Mouse (Mus musculus): Measurements from ENCODE around the gene Txnip.
"Not testable (repeated sequence)": the region's sequence is repeated elsewhere in the genome, so short reads cannot be mapped to it uniquely, and the experiment has no call there.

Txnip gene

DNA sequence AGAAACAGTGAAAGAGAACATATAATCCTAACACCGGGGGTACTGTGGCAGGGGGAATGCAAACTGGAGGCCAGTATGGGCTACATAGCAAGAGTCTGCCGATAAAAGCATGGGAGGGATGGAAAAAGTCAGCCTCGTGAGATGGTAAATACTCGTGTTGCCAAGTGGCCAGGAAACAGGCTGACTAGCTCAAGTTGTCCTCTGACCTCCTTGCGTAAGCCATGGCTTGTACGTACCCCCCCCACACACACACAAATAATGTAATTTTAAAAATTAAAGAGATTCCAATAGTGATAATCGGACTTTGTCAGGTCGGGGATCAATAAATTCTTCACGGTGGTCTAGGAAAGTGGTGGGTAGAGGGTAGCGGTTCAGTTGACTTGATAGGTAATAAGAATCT lies 35.6 kb downstream of the Txnip start:
- no peak for DNase-seq (ENCODE audit: low spot score in 2 of 2)

DNA sequence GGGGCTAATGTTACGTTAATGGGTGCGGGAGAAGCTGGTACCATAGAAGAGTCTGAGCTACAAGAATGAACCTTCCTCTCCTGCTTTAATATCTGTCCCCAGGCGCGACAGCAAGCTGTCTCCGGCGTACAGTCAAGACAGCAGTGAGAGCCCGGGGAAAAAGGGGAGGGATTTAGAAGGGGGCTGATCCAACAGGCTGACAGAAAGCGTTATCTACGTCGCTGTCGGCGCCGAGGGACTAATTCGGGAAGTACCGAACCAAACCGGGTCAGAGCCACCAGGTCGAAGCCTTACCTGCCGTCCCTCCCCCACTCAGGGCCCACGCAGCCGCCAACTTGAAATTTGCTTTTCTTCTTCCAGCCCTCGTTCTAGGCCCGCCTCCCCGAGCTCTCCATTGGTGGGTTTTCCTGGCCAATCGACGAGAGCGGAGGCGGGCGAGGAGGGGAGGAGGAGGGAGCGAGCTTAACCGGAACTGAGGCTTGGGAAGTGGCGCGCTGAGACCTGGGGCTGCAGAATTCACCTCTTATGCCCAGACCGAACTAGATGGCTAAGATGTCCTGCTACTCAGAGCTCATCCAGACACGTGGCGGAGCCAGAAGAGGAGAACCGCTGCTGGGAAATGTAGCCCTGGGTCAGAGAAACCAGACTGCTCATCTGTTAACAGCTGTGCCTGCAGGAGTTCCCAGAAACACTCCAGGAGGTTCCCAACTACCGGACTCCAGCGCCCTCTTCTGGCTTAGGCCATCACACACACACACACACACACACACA lies 36.2 kb downstream of the Txnip start, which contains the start of gene Polr3gl:
Gene Polr3gl, minus strand, starts transcription at position 392 of the 771 bp plus-strand sequence.
- DNase-seq (ENCODE audit: low spot score in 2 of 2), result peak; percentile 95 to 96

DNA sequence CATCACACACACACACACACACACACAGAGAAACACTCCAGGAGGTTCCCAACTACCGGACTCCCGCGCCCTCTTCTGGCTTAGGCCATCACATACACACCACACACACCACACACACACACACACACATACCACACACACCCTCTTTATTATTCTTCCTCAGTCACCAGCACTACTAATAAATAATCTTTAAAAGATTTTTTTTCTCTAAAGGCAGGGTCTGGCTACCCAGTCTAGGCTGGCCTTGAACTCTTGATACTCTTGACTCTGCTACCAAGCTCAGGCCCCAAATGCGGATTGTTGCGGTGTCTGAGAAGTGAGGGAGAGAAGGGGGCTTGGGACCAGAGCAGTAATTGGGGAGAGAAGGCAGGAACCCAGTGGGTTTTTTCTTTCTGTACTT lies 37.1 kb downstream of the Txnip start:
- no peak for DNase-seq (ENCODE audit: low spot score in 2 of 2)

DNA sequence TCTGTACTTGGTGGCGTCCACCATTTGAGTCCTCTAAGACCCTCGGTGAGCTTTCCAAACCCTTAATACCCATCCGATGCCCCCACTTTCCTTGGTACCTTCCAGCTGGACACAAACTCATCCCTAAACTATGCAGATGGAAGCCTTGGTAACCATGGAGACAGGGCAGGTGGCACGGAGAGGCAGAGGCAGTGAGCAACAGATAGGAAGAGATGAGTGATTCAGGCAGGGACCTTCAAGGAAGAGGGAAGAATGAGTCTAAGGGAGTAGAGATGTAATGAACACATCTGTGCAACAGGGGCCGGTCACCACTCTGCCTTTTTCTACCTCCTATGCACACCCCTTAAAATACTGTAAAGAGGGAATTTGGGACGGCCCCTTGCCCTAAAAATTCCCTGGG lies 37.9 kb downstream of the Txnip start:
- DNase-seq (ENCODE audit: low spot score in 2 of 2), result no peak

DNA sequence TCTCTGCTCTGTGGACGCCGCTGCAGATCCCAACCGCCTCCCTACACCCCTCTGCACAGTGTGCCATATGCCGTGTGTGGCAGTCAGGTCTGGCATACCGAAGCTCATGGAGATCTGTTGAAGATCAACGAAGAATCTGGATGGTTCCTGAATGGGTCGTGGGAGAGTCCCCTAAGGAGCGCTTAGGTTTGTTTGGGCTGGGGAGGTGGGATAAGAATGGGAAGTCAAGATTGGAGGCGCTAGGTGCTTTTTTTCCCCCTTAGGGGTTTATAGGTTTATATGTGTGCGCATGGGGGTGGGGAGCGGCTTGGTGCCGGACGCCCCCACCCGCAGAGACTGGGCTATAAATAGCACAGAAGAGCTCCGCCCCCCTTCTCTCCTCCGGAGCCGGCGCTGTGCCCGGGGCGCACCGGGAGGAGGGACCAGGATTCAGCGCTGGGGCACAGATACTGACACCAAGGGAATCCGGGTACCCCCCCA lies 38.5 kb downstream of the Txnip start, which contains the start of gene Ankrd34a:
Gene Ankrd34a, plus strand, starts transcription at position 409 of the 480 bp plus-strand sequence.
- peak; percentile 56 to 65 for DNase-seq (ENCODE audit: low spot score in 2 of 2)

DNA sequence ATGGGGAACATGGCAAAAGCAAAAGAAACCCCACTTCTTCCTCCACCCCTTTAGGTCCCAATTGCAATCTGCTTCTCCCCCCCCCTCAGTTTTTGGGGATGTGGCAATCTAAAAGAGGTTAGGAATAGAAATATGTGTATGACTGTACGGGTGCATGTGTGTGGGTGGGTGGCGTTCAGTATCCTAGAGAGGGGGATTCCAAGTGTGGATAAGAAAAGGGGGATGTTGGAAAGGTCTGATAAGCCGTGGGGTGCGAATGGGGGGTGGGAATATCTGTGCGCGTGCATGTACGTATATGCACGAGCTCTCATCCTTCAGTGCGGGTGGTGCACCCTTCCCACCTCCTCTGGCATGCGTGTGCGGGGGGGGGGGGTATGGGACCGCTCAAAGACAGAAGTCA lies 39.1 kb downstream of the Txnip start:
- DNase-seq (ENCODE audit: low spot score in 2 of 2), result no peak

DNA sequence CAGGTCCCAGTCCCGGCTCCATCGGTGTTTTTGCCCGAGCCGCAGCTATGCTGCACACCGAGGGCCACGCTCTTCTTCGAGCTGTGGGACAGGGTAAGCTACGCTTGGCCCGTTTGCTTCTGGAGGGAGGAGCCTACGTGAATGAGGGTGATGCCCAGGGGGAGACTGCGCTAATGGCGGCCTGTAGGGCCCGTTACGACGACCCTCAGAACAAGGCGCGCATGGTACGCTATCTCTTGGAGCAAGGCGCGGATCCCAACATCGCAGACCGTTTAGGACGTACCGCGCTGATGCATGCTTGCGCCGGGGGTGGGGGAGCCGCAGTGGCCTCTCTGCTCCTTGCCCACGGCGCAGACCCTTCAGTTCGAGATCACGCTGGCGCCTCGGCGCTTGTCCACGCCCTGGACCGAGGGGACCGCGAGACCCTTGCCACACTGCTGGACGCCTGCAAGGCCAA lies 39.7 kb downstream of the Txnip start:
- peak in 1 of 2 experiments; percentile 36 for DNase-seq (ENCODE audit: low spot score in 2 of 2)

DNA sequence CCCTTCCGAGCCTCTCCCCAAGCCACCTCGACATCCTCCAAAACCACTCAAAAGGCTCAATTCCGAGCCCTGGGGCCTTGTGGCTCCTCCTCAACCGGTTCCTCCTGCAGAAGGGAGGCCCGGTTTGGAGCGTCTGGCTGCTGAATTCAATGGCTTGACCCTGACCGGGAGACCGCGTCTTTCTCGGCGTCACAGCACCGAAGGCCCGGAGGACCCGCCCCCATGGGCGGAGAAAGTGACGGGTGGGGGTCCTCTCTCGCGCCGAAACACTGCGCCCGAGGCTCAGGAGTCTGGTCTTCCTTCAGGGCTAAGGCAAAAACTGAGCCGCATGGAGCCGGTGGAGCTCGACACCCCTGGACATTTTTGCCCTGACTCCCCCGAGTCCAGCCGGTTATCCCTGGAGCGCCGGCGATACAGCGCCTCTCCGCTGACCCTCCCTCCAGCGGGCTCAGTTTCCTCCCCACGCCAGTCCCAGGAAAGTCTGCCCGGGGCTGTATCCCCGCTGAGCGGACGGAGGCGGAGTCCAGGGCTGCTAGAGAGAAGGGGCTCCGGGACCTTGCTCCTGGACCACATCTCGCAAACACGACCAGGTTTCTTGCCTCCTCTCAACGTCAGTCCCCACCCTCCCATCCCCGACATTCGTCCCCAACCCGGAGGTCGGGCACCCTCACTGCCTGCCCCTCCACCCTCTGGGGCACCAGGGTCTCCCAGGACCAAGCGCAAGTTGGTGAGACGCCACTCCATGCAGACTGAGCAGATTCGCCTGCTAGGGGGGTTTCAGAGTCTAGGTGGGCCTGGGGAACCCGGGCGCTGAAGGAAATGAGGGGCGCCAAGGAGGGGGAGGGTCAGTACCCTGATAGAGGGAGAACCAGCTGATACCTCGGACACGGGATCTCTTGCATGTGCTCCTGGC lies 40.7 kb downstream of the Txnip start:
- peak; percentile 85 to 88 for DNase-seq (ENCODE audit: low spot score in 2 of 2)

DNA sequence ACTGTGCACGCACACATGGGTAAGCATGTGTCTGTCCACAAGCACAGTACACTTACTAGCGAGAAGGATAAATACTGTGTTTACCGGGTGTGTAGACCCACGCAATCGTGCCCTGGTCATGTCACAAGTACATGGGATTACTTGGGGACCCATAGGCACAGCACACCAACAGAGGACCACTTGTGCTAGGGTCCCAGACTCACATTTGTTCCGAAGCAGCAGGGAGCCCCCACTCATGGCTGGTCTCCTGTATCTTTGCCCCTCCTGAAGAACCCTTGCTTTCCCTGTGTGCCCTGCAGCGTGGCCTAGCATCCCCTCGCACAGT lies 41.3 kb downstream of the Txnip start:
- DNase-seq (ENCODE audit: low spot score in 2 of 2), result no peak

DNA sequence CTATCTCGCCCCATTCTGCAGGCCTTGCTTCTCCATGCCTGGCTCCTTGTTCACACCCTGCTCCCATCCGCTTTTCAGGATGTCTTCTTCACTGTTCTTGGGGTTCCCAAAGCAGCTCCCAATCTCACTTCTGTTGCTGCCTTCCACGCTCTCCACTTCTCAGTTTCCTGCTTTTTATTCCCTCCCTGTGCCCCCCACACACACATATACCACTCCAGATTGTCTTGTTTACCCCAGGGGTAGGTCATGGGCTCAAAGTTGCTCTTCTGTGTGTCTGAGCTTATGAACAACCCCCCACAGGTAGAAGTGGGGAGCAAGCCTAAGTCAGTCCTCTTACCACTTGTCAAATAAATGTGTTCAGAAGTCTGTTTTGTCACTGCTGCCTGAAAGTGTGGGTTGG lies 41.7 kb downstream of the Txnip start:
- no peak for DNase-seq (ENCODE audit: low spot score in 2 of 2)

DNA sequence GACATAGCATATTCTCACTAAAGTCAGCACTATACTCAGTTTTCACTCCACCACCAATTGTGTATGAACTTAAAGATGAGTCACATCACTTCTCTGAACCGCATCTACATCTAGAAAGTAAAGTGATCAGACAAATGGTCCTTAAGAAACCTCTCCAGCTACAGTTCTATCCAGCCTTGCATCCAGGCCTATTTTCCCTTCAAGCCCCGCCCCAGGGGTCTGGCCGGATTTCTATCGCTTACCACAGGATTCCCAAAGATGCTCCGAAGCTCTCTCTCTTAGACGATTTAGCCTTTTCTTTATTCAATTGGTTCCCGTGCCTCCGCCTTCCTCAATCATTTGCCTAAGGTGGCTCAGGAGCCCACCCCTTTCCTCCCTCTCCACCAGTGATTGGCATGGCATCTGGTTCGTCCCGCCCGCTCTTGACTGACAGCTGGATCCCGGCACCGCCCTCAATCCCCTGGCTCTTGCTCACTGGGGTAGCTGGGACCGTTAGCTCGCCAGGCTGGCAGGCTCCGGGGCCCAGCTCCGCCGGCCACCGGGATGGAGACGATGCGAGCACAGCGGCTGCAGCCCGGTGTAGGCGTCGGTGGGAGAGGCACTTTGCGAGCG lies 43.0 kb downstream of the Txnip start, which contains the start of gene Lix1l:
Gene Lix1l, plus strand, starts transcription at position 511 of the 612 bp plus-strand sequence.
- peak; percentile 97 to 98 for DNase-seq (ENCODE audit: low spot score in 2 of 2)

DNA sequence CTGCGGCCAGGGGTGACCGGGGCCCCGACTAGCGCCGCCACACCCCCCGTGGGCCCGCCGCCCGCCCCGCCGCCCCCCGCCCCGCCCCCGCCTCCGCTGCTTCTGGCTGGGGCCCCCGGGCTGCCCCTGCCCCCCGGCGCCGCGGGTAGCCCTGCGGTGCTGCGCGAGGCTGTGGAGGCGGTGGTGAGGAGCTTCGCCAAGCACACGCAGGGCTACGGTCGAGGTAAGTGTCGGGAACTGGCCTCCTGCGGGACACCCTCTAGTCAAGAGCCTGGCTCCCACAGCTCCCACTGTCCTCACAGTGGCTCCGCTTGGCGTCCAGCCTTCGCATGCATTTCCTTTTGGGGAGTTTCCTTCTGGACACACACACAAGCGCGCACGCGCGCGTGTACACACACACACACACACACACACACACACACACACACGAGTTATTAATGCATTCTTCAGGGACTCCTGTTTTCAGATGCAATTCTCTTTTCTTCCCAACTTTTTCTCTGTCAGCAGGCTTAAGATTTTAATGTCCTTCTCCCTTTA lies 43.6 kb downstream of the Txnip start:
- DNase-seq (ENCODE audit: low spot score in 2 of 2), result peak; percentile 83

DNA sequence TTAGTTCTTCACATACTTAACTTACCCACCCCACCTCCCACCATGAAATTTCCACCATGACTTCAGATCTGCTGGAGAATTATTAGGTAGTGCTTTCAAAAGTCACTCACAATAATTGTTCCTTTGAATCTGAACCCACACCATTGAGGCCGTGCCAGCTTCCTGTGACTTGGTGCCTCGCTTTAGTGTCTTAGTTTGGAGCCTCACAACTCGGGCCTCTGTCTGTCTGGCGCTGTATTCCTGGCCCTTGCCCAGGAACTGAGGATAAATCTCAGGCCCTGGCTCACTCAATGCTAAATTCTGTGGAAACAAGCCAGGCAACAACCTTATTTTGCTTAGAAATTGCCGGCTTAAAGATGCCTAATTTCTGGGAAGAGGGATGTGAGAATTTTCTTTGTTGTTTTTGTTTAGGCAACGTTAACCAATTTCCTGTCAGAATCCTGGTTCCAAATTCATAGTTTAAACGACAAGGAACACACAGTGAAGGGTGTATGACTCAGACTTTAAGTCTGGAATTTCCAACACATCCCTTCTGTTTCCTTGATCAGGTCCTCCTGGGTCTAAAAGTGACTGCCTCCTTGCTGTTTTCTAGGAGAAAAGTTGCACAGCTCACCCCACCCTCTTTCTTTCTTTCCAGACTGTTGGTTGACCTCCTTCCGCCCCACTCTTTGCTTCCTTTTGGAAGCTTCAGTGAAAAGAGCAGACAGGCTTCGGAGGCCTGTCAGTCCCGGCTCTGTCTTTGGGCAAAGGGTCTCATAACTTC lies 44.4 kb downstream of the Txnip start:
- peak; percentile 39 to 47 for DNase-seq (ENCODE audit: low spot score in 2 of 2)

DNA sequence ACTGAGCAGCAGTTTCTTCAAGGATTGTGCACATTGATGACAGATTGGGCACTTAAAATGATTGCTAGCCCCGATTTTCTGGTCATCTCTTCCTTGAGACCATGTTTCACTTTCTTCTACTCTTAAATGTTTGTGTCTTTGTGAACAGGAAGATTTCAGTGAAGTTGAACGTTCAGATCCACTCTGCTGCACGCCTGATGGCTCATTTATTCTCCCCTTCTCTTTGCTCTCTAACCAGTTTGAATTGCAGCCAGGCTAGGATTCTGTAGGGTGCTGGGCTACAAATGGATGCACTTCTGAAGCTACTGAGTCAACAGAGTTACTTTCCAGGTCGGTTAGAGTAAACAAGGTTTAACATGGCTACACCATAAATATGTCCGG lies 44.9 kb downstream of the Txnip start:
- DNase-seq (ENCODE audit: low spot score in 2 of 2), result no peak

DNA sequence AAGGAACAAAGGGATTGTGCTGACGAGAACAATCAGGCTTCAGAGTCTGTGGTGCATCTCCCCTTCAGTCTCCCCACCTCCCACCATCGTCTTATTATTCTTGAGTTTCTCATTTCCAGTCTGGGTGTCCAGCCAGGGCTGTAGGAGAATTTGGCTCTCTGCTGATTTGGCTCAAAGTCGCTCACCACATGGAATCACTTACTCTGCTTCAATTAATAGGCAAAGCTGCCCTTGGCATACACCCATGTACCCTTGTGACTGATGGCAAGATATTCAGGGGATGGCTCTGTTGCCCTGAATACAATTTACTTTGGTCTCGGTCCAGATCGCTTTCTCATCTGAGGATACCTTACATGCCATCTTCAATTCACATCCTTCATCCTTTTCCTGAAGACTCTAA lies 45.6 kb downstream of the Txnip start:
- no peak for DNase-seq (ENCODE audit: low spot score in 2 of 2)

DNA sequence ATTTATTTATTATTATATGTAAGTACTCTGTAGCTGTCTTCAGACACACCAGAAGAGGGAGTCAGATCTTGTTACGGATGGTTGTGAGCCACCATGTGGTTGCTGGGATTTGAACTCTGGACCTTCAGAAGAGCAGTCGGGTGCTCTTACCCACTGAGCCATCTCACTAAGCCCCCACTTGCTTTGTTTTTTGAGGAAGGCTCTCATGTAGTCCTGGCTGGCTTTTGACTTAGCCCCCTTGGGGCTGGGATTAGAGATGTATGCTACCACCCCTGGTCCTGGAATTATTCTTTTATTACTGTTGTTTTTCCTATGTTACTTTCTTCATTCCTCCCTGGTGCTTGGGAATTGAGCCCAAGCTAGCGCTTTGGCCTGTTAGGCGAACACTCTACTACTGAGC lies 48.2 kb downstream of the Txnip start:
- DNase-seq (ENCODE audit: low spot score in 2 of 2), result not testable (repeated sequence)

DNA sequence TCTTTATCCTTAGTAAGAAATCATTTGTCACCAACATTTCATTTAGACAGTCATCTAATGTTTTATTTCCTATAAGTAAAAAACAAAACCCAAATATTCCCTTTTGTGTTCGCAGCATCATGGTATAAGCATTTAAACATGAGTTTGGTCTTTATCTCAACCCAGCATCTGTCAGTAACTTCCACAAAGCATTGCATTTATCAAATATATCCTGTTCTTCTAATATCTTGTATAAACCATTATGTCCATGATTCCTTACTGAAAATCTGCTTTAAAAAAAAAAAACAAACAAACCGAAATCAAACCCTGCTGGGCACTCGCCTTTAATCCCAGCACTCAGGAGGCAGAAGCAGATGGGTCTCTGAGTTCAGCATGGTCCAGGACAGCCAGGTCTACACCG lies 48.9 kb downstream of the Txnip start:
- no peak for DNase-seq (ENCODE audit: low spot score in 2 of 2)
